Comparison of ENCODE assay signal across 11 mouse cellular contexts in the genomic region with DNA sequence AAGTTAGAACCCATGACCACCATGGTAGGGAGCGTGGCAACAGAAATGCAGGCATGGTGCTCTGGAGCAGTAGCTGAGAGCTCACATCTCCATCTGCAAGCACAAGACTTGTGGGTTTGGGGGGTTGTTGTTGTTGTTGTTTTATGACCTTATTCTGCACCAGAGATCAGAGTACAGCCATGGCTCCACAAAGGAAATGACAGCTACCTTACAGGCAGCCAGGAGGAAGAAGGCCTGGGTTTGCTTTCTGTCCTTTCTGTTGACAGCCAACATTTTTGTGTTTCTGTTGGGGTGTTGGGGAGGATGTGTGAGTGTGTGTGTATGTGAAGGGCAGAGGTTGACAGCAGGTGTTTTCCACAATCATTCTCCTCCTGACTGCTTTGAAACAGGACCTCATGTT.
"Had no signal": no experiment of that assay in that cellular context is flagged by ENCODE, and none has a peak within 500 bp of the region (broad histone marks: within the 10 kb centered on the region; RNA-seq: fewer than 3 reads in every experiment).

No protein-coding gene starts in this region.

- H3K4me3 ChIP-seq: limb, embryonic 13.5 days; liver, embryonic 15.5 days; midbrain, embryonic 13.5 days had no signal

- DNase-seq: kidney, adult 8-10 months; kidney, postnatal 25 days; layer of hippocampus, adult 9-11 months; layer of hippocampus, postnatal 36 days; lung, adult 2 months; lung, postnatal 36 days; retina, postnatal 1 day; right cerebral cortex, postnatal 4 days had no signal

- H3K27ac ChIP-seq: limb, embryonic 13.5 days; liver, embryonic 15.5 days; midbrain, embryonic 13.5 days had no signal

- H3K36me3 ChIP-seq: limb, embryonic 13.5 days; liver, embryonic 15.5 days; midbrain, embryonic 13.5 days had no signal

- H3K27me3 ChIP-seq: limb, embryonic 13.5 days; liver, embryonic 15.5 days; midbrain, embryonic 13.5 days had no signal
